Mouse (Mus musculus): Measurements from ENCODE around the gene Gm37240. TPM values are rescaled to one million over a fixed set of nuclear protein-coding genes. Genes with fewer than 3 reads are reported as not detected.
"Not testable (repeated sequence)": the region's sequence is repeated elsewhere in the genome, so short reads cannot be mapped to it uniquely, and the experiment has no call there.

The Gm37240 gene
- polyA plus RNA-seq, 1 experiment from 2014 or later: 2.8 TPM

- no peaks in the 10 kb centered on the region for H3K36me3 ChIP-seq (replicated peaks)
- H3K27ac ChIP-seq (replicated peaks): no peak overlapping the region
- no peak for DNase-seq (ENCODE audit: low spot score)
- no peaks in the 10 kb centered on the region for H3K4me1 ChIP-seq
- 92% methylated on average over 5 of the region's 5 CpGs for WGBS
- no peak overlapping the region for H3K4me3 ChIP-seq
- H3K9me3 ChIP-seq: no peaks in the 10 kb centered on the region
- no peaks in the 10 kb centered on the region for H3K27me3 ChIP-seq (replicated peaks; ENCODE audit: low read depth, poor library complexity, severe bottlenecking)
Observed at GRCm38 (mm10) chr3:85592640-85593252, 294.6 kb downstream of the Gm37240 start.

DNA sequence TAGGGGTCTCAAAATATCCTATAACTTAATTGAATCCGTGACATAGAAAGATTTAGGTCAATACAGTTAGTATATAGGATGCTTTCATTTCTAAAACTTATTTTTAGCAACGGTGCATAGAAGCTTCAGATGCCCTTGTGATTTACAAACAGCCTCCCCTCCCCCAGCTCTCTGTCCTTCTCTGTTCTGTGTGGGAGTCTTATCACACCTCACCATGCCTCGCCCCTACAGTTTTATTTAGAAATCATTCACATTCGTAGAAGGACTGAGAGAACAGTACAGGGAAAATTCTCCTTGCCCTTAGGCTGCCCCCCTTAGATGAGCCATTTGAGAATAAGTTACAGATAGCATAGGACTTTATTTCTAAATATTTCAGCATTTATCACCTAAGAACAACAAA lies 295.3 kb downstream of the Gm37240 start:
- WGBS: 85% methylated on average over 4 of the region's 4 CpGs
- no peaks in the 10 kb centered on the region for H3K4me1 ChIP-seq

GRCm38 (mm10) chr3:85590090-85590754 lies 297.1 kb downstream of the Gm37240 start:
- H3K4me1 ChIP-seq: no peaks in the 10 kb centered on the region
- 85% methylated on average over 3 of the region's 3 CpGs for WGBS
- no peaks in the 10 kb centered on the region for H3K9me3 ChIP-seq
- H3K36me3 ChIP-seq (replicated peaks): no peaks in the 10 kb centered on the region
- DNase-seq (ENCODE audit: low spot score): no peak
- H3K27me3 ChIP-seq (replicated peaks; ENCODE audit: low read depth, poor library complexity, severe bottlenecking): no peaks in the 10 kb centered on the region
- no peak overlapping the region for H3K27ac ChIP-seq (replicated peaks)
- H3K4me3 ChIP-seq: no peak overlapping the region

More for the DNA sequence above, 295.3 kb downstream of the Gm37240 start:
- no peak overlapping the region for H3K27ac ChIP-seq (replicated peaks)
- H3K36me3 ChIP-seq (replicated peaks): no peaks in the 10 kb centered on the region
- H3K4me3 ChIP-seq: no peak overlapping the region
- no peaks in the 10 kb centered on the region for H3K9me3 ChIP-seq
- no peak for DNase-seq (ENCODE audit: low spot score)
- H3K27me3 ChIP-seq (replicated peaks; ENCODE audit: low read depth, poor library complexity, severe bottlenecking): no peaks in the 10 kb centered on the region

DNA sequence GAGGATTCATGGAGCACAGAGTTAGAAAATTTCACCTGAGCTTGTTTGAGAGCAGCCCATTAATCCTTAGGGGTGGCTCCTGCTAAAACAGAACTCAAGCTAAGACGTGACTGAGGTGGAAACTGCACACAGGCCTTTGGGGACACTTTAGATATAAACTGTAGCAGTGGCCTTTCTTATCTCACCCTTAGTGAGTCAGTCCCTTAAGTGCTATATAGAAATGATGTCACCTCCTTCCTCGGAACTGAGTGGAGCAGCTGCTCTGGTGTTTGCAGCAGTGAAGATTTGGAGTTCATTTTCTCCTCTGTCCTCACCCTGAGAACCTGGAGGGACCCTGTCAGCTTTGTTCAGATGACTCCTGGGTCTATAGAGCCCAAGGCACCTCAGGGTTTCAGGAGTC lies 298.6 kb downstream of the Gm37240 start:
- WGBS: 77% methylated on average over 2 of the region's 2 CpGs
- no peaks in the 10 kb centered on the region for H3K9me3 ChIP-seq
- H3K27ac ChIP-seq (replicated peaks): no peak overlapping the region
- DNase-seq (ENCODE audit: low spot score): no peak
- no peak overlapping the region for H3K4me3 ChIP-seq
- H3K36me3 ChIP-seq (replicated peaks): no peaks in the 10 kb centered on the region
- no peaks in the 10 kb centered on the region for H3K27me3 ChIP-seq (replicated peaks; ENCODE audit: low read depth, poor library complexity, severe bottlenecking)
- no peaks in the 10 kb centered on the region for H3K4me1 ChIP-seq

DNA sequence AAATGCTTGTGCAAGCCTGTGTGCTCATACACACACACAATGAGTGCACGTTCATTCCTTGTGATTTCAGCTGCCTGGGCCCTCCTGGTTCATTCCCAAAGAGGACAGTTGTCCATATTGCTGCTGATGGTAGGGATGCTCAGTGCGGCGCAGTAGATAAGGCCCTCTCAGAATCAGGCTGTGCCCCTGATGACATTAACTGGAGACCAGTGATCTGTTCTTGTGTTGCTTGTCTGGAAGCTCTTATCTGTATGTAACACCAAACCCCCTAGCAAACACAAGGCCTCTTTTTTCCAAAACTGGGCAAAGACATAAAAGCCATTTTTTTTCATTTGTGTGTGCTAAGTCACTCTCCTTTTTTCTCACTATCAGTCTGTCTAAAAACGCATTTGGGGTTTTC lies 302.4 kb downstream of the Gm37240 start:
- Histone ChIP-seq H3K27me3 (replicated peaks; ENCODE audit: low read depth, poor library complexity, severe bottlenecking) (no peaks in the 10 kb centered on the region), H3K4me3 (no peak overlapping the region), H3K9me3 (no peaks in the 10 kb centered on the region), H3K36me3 (replicated peaks) (no peaks in the 10 kb centered on the region), H3K4me1 (no peaks in the 10 kb centered on the region), H3K27ac (replicated peaks) (no peak overlapping the region)
- WGBS: 91% methylated on average over 4 of the region's 4 CpGs
- no peak for DNase-seq (ENCODE audit: low spot score)

GRCm38 (mm10) chr3:85583194-85583593 lies 304.1 kb downstream of the Gm37240 start:
- DNase-seq (ENCODE audit: low spot score): no peak
- no peaks in the 10 kb centered on the region for H3K36me3 ChIP-seq (replicated peaks)
- no peaks in the 10 kb centered on the region for H3K4me1 ChIP-seq
- no peak overlapping the region for H3K4me3 ChIP-seq
- H3K9me3 ChIP-seq: no peaks in the 10 kb centered on the region
- no peaks in the 10 kb centered on the region for H3K27me3 ChIP-seq (replicated peaks; ENCODE audit: low read depth, poor library complexity, severe bottlenecking)
- H3K27ac ChIP-seq (replicated peaks): no peak overlapping the region
- WGBS: 83% methylated on average over 5 of the region's 5 CpGs

GRCm38 (mm10) chr3:85582726-85583125 lies 304.6 kb downstream of the Gm37240 start:
- no peak overlapping the region for H3K27ac ChIP-seq (replicated peaks)
- H3K27me3 ChIP-seq (replicated peaks; ENCODE audit: low read depth, poor library complexity, severe bottlenecking): no peaks in the 10 kb centered on the region
- H3K4me3 ChIP-seq: no peak overlapping the region
- WGBS: 84% methylated on average over 2 of the region's 2 CpGs
- no peak for DNase-seq (ENCODE audit: low spot score)
- no peaks in the 10 kb centered on the region for H3K36me3 ChIP-seq (replicated peaks)
- no peaks in the 10 kb centered on the region for H3K4me1 ChIP-seq
- H3K9me3 ChIP-seq: no peaks in the 10 kb centered on the region

DNA sequence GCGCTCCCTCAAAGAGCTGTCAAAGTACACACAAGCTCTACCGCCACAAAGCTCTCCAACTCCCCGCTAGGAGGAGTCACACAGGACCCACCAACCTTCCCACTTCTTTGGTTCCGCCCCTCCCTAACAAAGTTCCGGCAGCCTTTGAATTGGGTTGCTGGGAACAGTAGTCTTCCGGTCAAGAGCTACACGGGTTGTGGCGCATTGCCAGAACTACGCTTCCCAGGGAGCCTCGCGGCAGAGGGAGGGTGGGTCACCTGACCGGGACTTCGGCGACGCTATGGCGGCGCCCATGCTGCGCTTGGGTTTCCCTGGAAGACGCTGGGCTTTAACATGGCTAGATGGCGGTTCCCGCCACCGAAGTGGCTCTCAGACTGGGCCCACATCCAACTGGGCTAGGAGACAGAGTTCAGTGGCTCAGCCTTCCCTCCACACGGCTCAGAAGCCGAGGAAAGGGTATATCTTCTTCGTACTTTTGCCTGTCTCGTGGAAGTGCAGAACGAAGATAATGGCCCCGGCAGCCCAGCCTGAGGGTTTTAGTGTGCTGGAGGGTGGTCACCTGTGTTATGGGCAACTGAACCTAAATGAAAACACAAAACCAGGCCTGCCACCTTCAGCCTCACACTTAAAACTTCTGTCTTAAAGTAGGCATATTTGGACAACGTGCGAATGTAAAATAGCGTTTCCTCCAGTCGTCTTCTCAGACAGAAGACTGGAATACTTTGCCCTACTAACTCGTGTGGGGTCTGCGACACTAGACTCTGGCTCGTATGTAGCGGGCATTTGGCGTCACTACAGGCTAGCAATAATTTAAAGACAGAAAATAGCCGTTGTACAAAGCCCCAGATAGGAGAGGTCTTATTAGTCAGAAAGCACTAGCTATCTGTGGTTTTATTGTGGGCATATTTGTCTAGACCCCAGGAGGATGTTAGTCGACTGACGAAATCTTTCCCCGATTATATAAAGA lies 313.2 kb downstream of the Gm37240 start, which contains the start of gene Gatb:
Gene Gatb (plus strand): TSS at position 256 of the 967 bp plus-strand sequence.
- Histone ChIP-seq H3K27me3 (replicated peaks; ENCODE audit: low read depth, poor library complexity, severe bottlenecking) (no peaks in the 10 kb centered on the region), H3K9me3 (no peaks in the 10 kb centered on the region), H3K4me3 (peak within 1 kb of the TSS; percentile 83), H3K4me1 (peaks cover 8% of the 10 kb centered on the region; the same call in 1 of the 2 replicates), H3K27ac (replicated peaks) (peak within 1 kb of the TSS; percentile 93), H3K36me3 (replicated peaks) (no peaks in the 10 kb centered on the region)
- 3% methylated on average over 41 of the region's 41 CpGs for WGBS
- peak; percentile 96 for DNase-seq (ENCODE audit: low spot score)

GRCm38 (mm10) chr3:85573216-85573863 lies 314.0 kb downstream of the Gm37240 start:
- no peak for DNase-seq (ENCODE audit: low spot score)
- WGBS: 24% methylated on average over 6 of the region's 6 CpGs
- Histone ChIP-seq H3K36me3 (replicated peaks) (no peaks in the 10 kb centered on the region), H3K27ac (replicated peaks) (no peak overlapping the region; the same call in 1 of the 2 replicates), H3K27me3 (replicated peaks; ENCODE audit: low read depth, poor library complexity, severe bottlenecking) (no peaks in the 10 kb centered on the region), H3K9me3 (no peaks in the 10 kb centered on the region), H3K4me3 (peak overlapping the region; percentile 83), H3K4me1 (peaks cover 8% of the 10 kb centered on the region; the same call in 1 of the 2 replicates)

GRCm38 (mm10) chr3:85572502-85572901 lies 314.8 kb downstream of the Gm37240 start:
- DNase-seq (ENCODE audit: low spot score); H3K4me1 ChIP-seq; H3K27me3 ChIP-seq (replicated peaks; ENCODE audit: low read depth, poor library complexity, severe bottlenecking); H3K36me3 ChIP-seq (replicated peaks); H3K9me3 ChIP-seq; H3K4me3 ChIP-seq; H3K27ac ChIP-seq (replicated peaks): not testable (repeated sequence)
- 92% methylated on average over 8 of the region's 8 CpGs for WGBS

GRCm38 (mm10) chr3:85571276-85571675 lies 316.0 kb downstream of the Gm37240 start:
- Histone ChIP-seq H3K36me3 (replicated peaks) (no peaks in the 10 kb centered on the region), H3K27me3 (replicated peaks; ENCODE audit: low read depth, poor library complexity, severe bottlenecking) (no peaks in the 10 kb centered on the region), H3K9me3 (no peaks in the 10 kb centered on the region), H3K4me3 (no peak overlapping the region), H3K4me1 (peaks cover 8% of the 10 kb centered on the region; the same call in 1 of the 2 replicates), H3K27ac (replicated peaks) (no peak overlapping the region)
- 65% methylated on average over 2 of the region's 2 CpGs for WGBS
- DNase-seq (ENCODE audit: low spot score): peak; percentile 54

DNA sequence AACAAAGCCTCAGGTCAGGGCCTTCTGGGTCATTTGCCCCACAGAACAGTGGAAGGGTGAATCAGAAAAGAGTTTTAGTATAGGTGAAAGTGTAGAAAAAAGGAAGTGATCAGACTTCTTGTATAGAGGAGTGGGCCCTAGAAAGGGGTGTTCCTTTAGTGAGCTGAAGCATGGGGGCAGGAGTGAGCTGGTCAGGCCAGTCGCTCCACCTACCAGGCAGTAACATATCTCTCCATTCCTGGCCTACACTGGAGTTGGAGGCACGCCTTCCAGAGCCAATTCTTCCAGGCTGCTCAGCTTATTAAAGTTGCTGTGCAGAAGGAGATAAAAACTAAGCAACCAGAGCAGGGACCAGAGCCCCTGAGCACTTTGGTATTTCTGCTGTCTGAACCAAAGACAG lies 322.7 kb downstream of the Gm37240 start:
- Histone ChIP-seq H3K27ac (replicated peaks) (no peak overlapping the region), H3K4me3 (no peak overlapping the region), H3K27me3 (replicated peaks; ENCODE audit: low read depth, poor library complexity, severe bottlenecking) (no peaks in the 10 kb centered on the region), H3K9me3 (no peaks in the 10 kb centered on the region), H3K36me3 (replicated peaks) (no peaks in the 10 kb centered on the region), H3K4me1 (no peaks in the 10 kb centered on the region)
- DNase-seq (ENCODE audit: low spot score): no peak
- WGBS: 60% methylated on average over 2 of the region's 2 CpGs
